Mouse (Mus musculus) hindbrain, embryonic 12.5 days (tissue): Measurements from ENCODE around the gene Gata5. TPM values are rescaled to one million over a fixed set of nuclear protein-coding genes. Genes with fewer than 3 reads are reported as not detected.

Experiments used
- ATAC-seq: fragments of 200-750 bp; cut with Nextera tagmentation; 2 replicates; pipeline ENCODE4 v1.8.0; 2017; ENCODE audit warnings: moderate TSS enrichment; ENCODE audit not compliant: low FRiP score
- H3K27ac ChIP-seq: fragments of 300-500 bp; sonication (generic); 2 replicates; pipeline ENCODE4 v1.5.1; 2016; ENCODE audit warnings: mild to moderate bottlenecking
- H3K27me3 ChIP-seq: fragments of 300-500 bp; sonication (generic); 2 replicates; pipeline ENCODE4 v1.6.1; 2016; ENCODE audit warnings: mild to moderate bottlenecking
- H3K36me3 ChIP-seq: fragments of 300-500 bp; sonication (generic); 2 replicates; pipeline ENCODE4 v1.6.1; 2016; ENCODE audit warnings: mild to moderate bottlenecking
- H3K4me1 ChIP-seq: fragments of 300-500 bp; sonication (generic); 2 replicates; pipeline ENCODE4 v1.6.1; 2016
- H3K4me2 ChIP-seq: fragments of 300-500 bp; sonication (generic); replicated peaks from 2 replicates; pipeline ENCODE4 v1.6.1; 2016; ENCODE audit warnings: mild to moderate bottlenecking
- H3K4me3 ChIP-seq: fragments of 300-500 bp; sonication (generic); 2 replicates; pipeline ENCODE4 v1.5.1; 2016; ENCODE audit warnings: mild to moderate bottlenecking
- H3K9ac ChIP-seq: fragments of 300-500 bp; sonication (generic); 2 replicates; pipeline ENCODE4 v1.6.1; 2016; ENCODE audit warnings: mild to moderate bottlenecking, moderate library complexity
- H3K9me3 ChIP-seq: fragments of 300-500 bp; sonication (generic); replicated peaks from 2 replicates; pipeline ENCODE4 v1.6.1; 2016; ENCODE audit warnings: mild to moderate bottlenecking
- WGBS: fragments of 180-500 bp; shearing (Covaris S2); methylation state at CpG from one replicate; pipeline ENCODE4 v1.1.7; 2016; 5-methylcytosine and 5-hydroxymethylcytosine counted together
- polyA plus RNA-seq: library from polyadenylated mRNA; unstranded; fragments of >200 nt; fragmentation: Nextera tagmentation; extraction: Ambion mirVana; gene quantifications from 2 replicates; pipeline ENCODE4 v1.2.1, GENCODE M21; 2016

The Gata5 gene
- polyA plus RNA-seq, 1 experiment from 2014 or later: 0.08 TPM

GRCm38 (mm10) chr2:180279321-180279720 is 55.2 kb downstream of the Gata5 start:
- Histone ChIP-seq H3K36me3 (no peaks in the 10 kb centered on the region), H3K9ac (no peak overlapping the region)
- ATAC-seq: no peak

GRCm38 (mm10) chr2:180277773-180278320 is 56.7 kb downstream of the Gata5 start:
- Histone ChIP-seq H3K4me3 (no peak overlapping the region), H3K4me1 (peaks cover 5% of the 10 kb centered on the region), H3K27ac (no peak overlapping the region), H3K9ac (no peak overlapping the region), H3K9me3 (no peaks in the 10 kb centered on the region), H3K36me3 (no peaks in the 10 kb centered on the region), H3K4me2 (no peak overlapping the region), H3K27me3 (peaks cover 10% of the 10 kb centered on the region; the same call in 1 of the 2 replicates)
- ATAC-seq: no peak
- WGBS: 65% methylated on average over 8 of the region's 8 CpGs

More at GRCm38 (mm10) chr2:180279321-180279720, 55.2 kb downstream of the Gata5 start:
- Histone ChIP-seq H3K4me1 (no peaks in the 10 kb centered on the region), H3K9me3 (no peaks in the 10 kb centered on the region), H3K27ac (no peak overlapping the region), H3K27me3 (peaks cover 9% of the 10 kb centered on the region; the same call in 1 of the 2 replicates), H3K4me2 (no peak overlapping the region), H3K4me3 (no peak overlapping the region)
- 88% methylated on average over 8 of the region's 8 CpGs for WGBS

GRCm38 (mm10) chr2:180276851-180277259 is 57.6 kb downstream of the Gata5 start:
- Histone ChIP-seq H3K4me3 (no peak overlapping the region), H3K27ac (no peak overlapping the region), H3K27me3 (peaks cover 10% of the 10 kb centered on the region; the same call in 1 of the 2 replicates), H3K9me3 (no peaks in the 10 kb centered on the region), H3K4me1 (peaks cover 15% of the 10 kb centered on the region), H3K9ac (no peak overlapping the region), H3K4me2 (no peak overlapping the region), H3K36me3 (no peaks in the 10 kb centered on the region)
- 61% methylated on average over 8 of the region's 8 CpGs for WGBS
- no peak for ATAC-seq

GRCm38 (mm10) chr2:180276385-180276784 is 58.1 kb downstream of the Gata5 start:
- no peaks in the 10 kb centered on the region for H3K36me3 ChIP-seq
- peaks cover 10% of the 10 kb centered on the region; the same call in 1 of the 2 replicates for H3K27me3 ChIP-seq
- ATAC-seq: no peak
- no peak overlapping the region for H3K27ac ChIP-seq
- H3K9ac ChIP-seq: no peak overlapping the region
- no peak overlapping the region for H3K4me2 ChIP-seq
- H3K9me3 ChIP-seq: no peaks in the 10 kb centered on the region
- no peak overlapping the region for H3K4me3 ChIP-seq
- peaks cover 20% of the 10 kb centered on the region for H3K4me1 ChIP-seq
- 46% methylated on average over 4 of the region's 4 CpGs for WGBS

- Histone ChIP-seq H3K27ac (no peak overlapping the region), H3K9me3 (no peaks in the 10 kb centered on the region), H3K4me3 (no peak overlapping the region), H3K9ac (no peak overlapping the region), H3K36me3 (no peaks in the 10 kb centered on the region), H3K4me1 (peaks cover 26% of the 10 kb centered on the region), H3K4me2 (peak overlapping the region; percentile 25), H3K27me3 (peaks cover 10% of the 10 kb centered on the region; the same call in 1 of the 2 replicates)
- WGBS: 3% methylated on average over 8 of the region's 8 CpGs
- ATAC-seq: no peak
Observed at GRCm38 (mm10) chr2:180275836-180276235, 58.7 kb downstream of the Gata5 start.

Other genes starting within 250 kb of the Gata5 start
- 4.1 and 4.2 TPM in 2 replicates for gene Hrh3, start 230.2 kb downstream of the Gata5 start, polyA plus RNA-seq
- 52.2 and 53.8 TPM in 2 replicates for gene Osbpl2, start 215.4 kb downstream of the Gata5 start, polyA plus RNA-seq
- gene Adrm1, start 163.2 kb downstream of the Gata5 start, polyA plus RNA-seq: 198 and 200 TPM in 2 replicates
- 5.8 and 8.7 TPM in 2 replicates for gene Lama5, start 108.8 kb downstream of the Gata5 start, polyA plus RNA-seq
- 393 and 423 TPM in 2 replicates for gene Rps21, start 77.3 kb downstream of the Gata5 start, polyA plus RNA-seq
- 29.4 and 29.5 TPM in 2 replicates for gene Cables2, start 61.2 kb downstream of the Gata5 start, polyA plus RNA-seq
- gene Rbbp8nl, start 44.8 kb downstream of the Gata5 start, polyA plus RNA-seq: 0.20 and 0.35 TPM in 2 replicates
- 3.2 and 3.4 TPM in 2 replicates for gene Slco4a1, start 121.5 kb upstream of the Gata5 start, polyA plus RNA-seq
- gene Ntsr1, start 165.3 kb upstream of the Gata5 start, polyA plus RNA-seq: 0.40 and 0.43 TPM in 2 replicates
- 41.7 and 43.3 TPM in 2 replicates for gene Mrgbp, start 246.6 kb upstream of the Gata5 start, polyA plus RNA-seq